Mouse (Mus musculus): Measurements from ENCODE around the gene Scand1. TPM values are rescaled to one million over a fixed set of nuclear protein-coding genes. Genes with fewer than 3 reads are reported as not detected.

Gene Scand1
- total and polyA plus RNA-seq, 2 experiments, result 34.3 to 65.9 TPM

GRCm38 (mm10) chr2:156349286-156349848 is 36.9 kb upstream of the Scand1 start:
- WGBS, result 85% methylated on average over 4 of the region's 4 CpGs
- TF ChIP-seq POLR2A (IDR thresholded peaks at IDR 0.05; ENCODE audit: extremely low read depth, insufficient read depth, low read length) (no peak), CTCF (IDR thresholded peaks at IDR 0.05; ENCODE audit: low read depth, low read length) (no peak)
- H3K4me3 ChIP-seq (ENCODE audit: insufficient read depth, low read depth, low read length), result no peak overlapping the region
- H3K4me1 ChIP-seq (ENCODE audit: control insufficient read depth, insufficient read depth, low read length), result no peaks in the 10 kb centered on the region
- no peaks in the 10 kb centered on the region for H3K79me2 ChIP-seq (ENCODE audit: control insufficient read depth, insufficient read depth, low read length)
- no peak for DNase-seq (ENCODE audit: extremely low read depth, low read depth, low spot score)
- H3K27ac ChIP-seq (replicated peaks; ENCODE audit: insufficient read depth, low read depth, low read length), result no peak overlapping the region
- H3K36me3 ChIP-seq (ENCODE audit: control insufficient read depth, insufficient read depth, low read length), result no peaks in the 10 kb centered on the region
- no peak overlapping the region for H3K9ac ChIP-seq (ENCODE audit: low read depth, low read length)
- no peaks in the 10 kb centered on the region for H3K27me3 ChIP-seq (ENCODE audit: control insufficient read depth, insufficient read depth, low read length)

- H3K4me3 ChIP-seq (ENCODE audit: insufficient read depth, low read depth, low read length), result no peak overlapping the region
- no peaks in the 10 kb centered on the region for H3K27me3 ChIP-seq (ENCODE audit: control insufficient read depth, insufficient read depth, low read length)
- no peaks in the 10 kb centered on the region for H3K36me3 ChIP-seq (ENCODE audit: control insufficient read depth, insufficient read depth, low read length)
- no peak overlapping the region for H3K9ac ChIP-seq (ENCODE audit: low read depth, low read length)
- no peak for TF ChIP-seq POLR2A (IDR thresholded peaks at IDR 0.05; ENCODE audit: extremely low read depth, insufficient read depth, low read length)
- TF ChIP-seq CTCF (IDR thresholded peaks at IDR 0.05; ENCODE audit: low read depth, low read length), result no peak
- WGBS, result 86% methylated on average over 4 of the region's 4 CpGs
- no peaks in the 10 kb centered on the region for H3K4me1 ChIP-seq (ENCODE audit: control insufficient read depth, insufficient read depth, low read length)
- H3K27ac ChIP-seq (replicated peaks; ENCODE audit: insufficient read depth, low read depth, low read length), result no peak overlapping the region
- no peaks in the 10 kb centered on the region for H3K79me2 ChIP-seq (ENCODE audit: control insufficient read depth, insufficient read depth, low read length)
- no peak for DNase-seq (ENCODE audit: extremely low read depth, low read depth, low spot score)
These were observed 36.3 kb upstream of the Scand1 start for GRCm38 (mm10) chr2:156348812-156349211.

GRCm38 (mm10) chr2:156344775-156345532 is 32.5 kb upstream of the Scand1 start:
- Histone ChIP-seq H3K9ac (ENCODE audit: low read depth, low read length) (no peak overlapping the region), H3K36me3 (ENCODE audit: control insufficient read depth, insufficient read depth, low read length) (no peaks in the 10 kb centered on the region), H3K27ac (replicated peaks; ENCODE audit: insufficient read depth, low read depth, low read length) (no peak overlapping the region), H3K4me1 (ENCODE audit: control insufficient read depth, insufficient read depth, low read length) (no peaks in the 10 kb centered on the region), H3K27me3 (ENCODE audit: control insufficient read depth, insufficient read depth, low read length) (no peaks in the 10 kb centered on the region), H3K79me2 (ENCODE audit: control insufficient read depth, insufficient read depth, low read length) (no peaks in the 10 kb centered on the region), H3K4me3 (ENCODE audit: insufficient read depth, low read depth, low read length) (no peak overlapping the region)
- 67% methylated on average over 12 of the region's 12 CpGs for WGBS
- no peak for TF ChIP-seq CTCF (IDR thresholded peaks at IDR 0.05; ENCODE audit: low read depth, low read length)
- TF ChIP-seq POLR2A (IDR thresholded peaks at IDR 0.05; ENCODE audit: extremely low read depth, insufficient read depth, low read length), result no peak
- no peak for DNase-seq (ENCODE audit: extremely low read depth, low read depth, low spot score)

GRCm38 (mm10) chr2:156340078-156340477 is 27.6 kb upstream of the Scand1 start:
- TF ChIP-seq CTCF (IDR thresholded peaks at IDR 0.05; ENCODE audit: low read depth, low read length), result no peak
- no peak for TF ChIP-seq POLR2A (IDR thresholded peaks at IDR 0.05; ENCODE audit: extremely low read depth, insufficient read depth, low read length)
- Histone ChIP-seq H3K36me3 (ENCODE audit: control insufficient read depth, insufficient read depth, low read length) (no peaks in the 10 kb centered on the region), H3K9ac (ENCODE audit: low read depth, low read length) (no peak overlapping the region), H3K4me3 (ENCODE audit: insufficient read depth, low read depth, low read length) (no peak overlapping the region), H3K79me2 (ENCODE audit: control insufficient read depth, insufficient read depth, low read length) (no peaks in the 10 kb centered on the region), H3K4me1 (ENCODE audit: control insufficient read depth, insufficient read depth, low read length) (no peaks in the 10 kb centered on the region), H3K27ac (replicated peaks; ENCODE audit: insufficient read depth, low read depth, low read length) (no peak overlapping the region), H3K27me3 (ENCODE audit: control insufficient read depth, insufficient read depth, low read length) (no peaks in the 10 kb centered on the region)
- 84% methylated on average over 4 of the region's 4 CpGs for WGBS
- DNase-seq (ENCODE audit: extremely low read depth, low read depth, low spot score), result no peak

GRCm38 (mm10) chr2:156331446-156331965 is 19.0 kb upstream of the Scand1 start:
- Histone ChIP-seq H3K27ac (replicated peaks; ENCODE audit: insufficient read depth, low read depth, low read length) (no peak overlapping the region), H3K36me3 (ENCODE audit: control insufficient read depth, insufficient read depth, low read length) (no peaks in the 10 kb centered on the region), H3K79me2 (ENCODE audit: control insufficient read depth, insufficient read depth, low read length) (no peaks in the 10 kb centered on the region), H3K4me3 (ENCODE audit: insufficient read depth, low read depth, low read length) (no peak overlapping the region), H3K9ac (ENCODE audit: low read depth, low read length) (no peak overlapping the region), H3K27me3 (ENCODE audit: control insufficient read depth, insufficient read depth, low read length) (no peaks in the 10 kb centered on the region), H3K4me1 (ENCODE audit: control insufficient read depth, insufficient read depth, low read length) (no peaks in the 10 kb centered on the region)
- no peak for DNase-seq (ENCODE audit: extremely low read depth, low read depth, low spot score)
- TF ChIP-seq CTCF (IDR thresholded peaks at IDR 0.05; ENCODE audit: low read depth, low read length), result no peak
- no peak for TF ChIP-seq POLR2A (IDR thresholded peaks at IDR 0.05; ENCODE audit: extremely low read depth, insufficient read depth, low read length)
- 89% methylated on average over 7 of the region's 7 CpGs for WGBS

GRCm38 (mm10) chr2:156330681-156331080 is 18.2 kb upstream of the Scand1 start:
- Histone ChIP-seq H3K36me3 (ENCODE audit: control insufficient read depth, insufficient read depth, low read length) (no peaks in the 10 kb centered on the region), H3K4me1 (ENCODE audit: control insufficient read depth, insufficient read depth, low read length) (no peaks in the 10 kb centered on the region), H3K79me2 (ENCODE audit: control insufficient read depth, insufficient read depth, low read length) (no peaks in the 10 kb centered on the region), H3K27me3 (ENCODE audit: control insufficient read depth, insufficient read depth, low read length) (no peaks in the 10 kb centered on the region), H3K4me3 (ENCODE audit: insufficient read depth, low read depth, low read length) (no peak overlapping the region), H3K9ac (ENCODE audit: low read depth, low read length) (no peak overlapping the region), H3K27ac (replicated peaks; ENCODE audit: insufficient read depth, low read depth, low read length) (no peak overlapping the region)
- no peak for DNase-seq (ENCODE audit: extremely low read depth, low read depth, low spot score)
- TF ChIP-seq POLR2A (IDR thresholded peaks at IDR 0.05; ENCODE audit: extremely low read depth, insufficient read depth, low read length) (no peak), CTCF (IDR thresholded peaks at IDR 0.05; ENCODE audit: low read depth, low read length) (no peak)
- 87% methylated on average over 1 of the region's 1 CpGs for WGBS

Measured in liver, adult 2 months (tissue).